Mouse (Mus musculus) testis, adult 2 months (tissue): ENCODE data around the gene Kbtbd12. TPM values are rescaled to one million over a fixed set of nuclear protein-coding genes. Genes with fewer than 3 reads are reported as not detected.
A peak's percentile ranks its signal among the peaks of the same experiment; 100 is the strongest.

ENCODE experiments used
- H3K27ac ChIP-seq: fragments of 200-500 bp; 2 replicates; pipeline ENCODE4 v1.5.1; 2012; ENCODE audit warnings: low read depth, low read length; ENCODE audit not compliant: control insufficient read depth, insufficient read depth
- H3K27me3 ChIP-seq: fragments of 200-500 bp; 2 replicates; pipeline ENCODE4 v1.6.1; 2012; ENCODE audit warnings: mild to moderate bottlenecking, low read length, moderate library complexity; ENCODE audit not compliant: control insufficient read depth, insufficient read depth
- H3K36me3 ChIP-seq: fragments of 200-500 bp; 2 replicates; pipeline ENCODE4 v1.6.1; 2012; ENCODE audit warnings: mild to moderate bottlenecking, low read length; ENCODE audit not compliant: control insufficient read depth, insufficient read depth
- H3K4me1 ChIP-seq: fragments of 200-500 bp; 2 replicates; pipeline ENCODE4 v1.6.1; 2012; ENCODE audit warnings: low read length; ENCODE audit not compliant: control insufficient read depth, insufficient read depth
- H3K4me3 ChIP-seq: fragments of 200-500 bp; 2 replicates; pipeline ENCODE4 v1.5.1; 2012; ENCODE audit warnings: low read depth, mild to moderate bottlenecking, low read length, moderate library complexity, mixed read lengths; ENCODE audit not compliant: control insufficient read depth
- CTCF ChIP-seq: fragments of 200-500 bp; IDR thresholded peaks from 2 replicates; pipeline ENCODE4 v1.5.1; 2012; ENCODE audit warnings: low read depth, mild to moderate bottlenecking, inconsistent platforms, low read length, moderate library complexity; ENCODE audit not compliant: control insufficient read depth, insufficient read depth, insufficient replicate concordance
- POLR2A ChIP-seq: fragments of 200-500 bp; IDR thresholded peaks from 2 replicates; pipeline ENCODE4 v1.6.1; 2012; ENCODE audit warnings: low read depth, mild to moderate bottlenecking, inconsistent platforms, low read length, moderate library complexity; ENCODE audit not compliant: control insufficient read depth
- polyA plus RNA-seq: library from polyadenylated mRNA; depleted of rRNA; stranded (reverse); fragments of >200 nt; gene quantifications from 2 replicates; pipeline ENCODE4 v1.2.3, GENCODE M21; 2012; rRNA removed

Kbtbd12 gene
- polyA plus RNA-seq, 1 experiment, result 0.83 TPM

GRCm38 (mm10) chr6:88499481-88500404 is 138.0 kb downstream of the Kbtbd12 start:
- Histone ChIP-seq H3K4me3 (peak overlapping the region; percentile 62), H3K27ac (no peak overlapping the region), H3K27me3 (no peaks in the 10 kb centered on the region), H3K36me3 (0 out of 2 replicates have a peak, but pooled peaks cover 4% of the 10 kb centered on the region), H3K4me1 (peaks cover 7% of the 10 kb centered on the region)
- TF ChIP-seq POLR2A, result no peak
- peak; percentile 63 for TF ChIP-seq CTCF

Other genes starting within 250 kb of the Kbtbd12 start
- 43.1 and 43.4 TPM in 2 replicates for gene Eefsec, start 191.4 kb downstream of the Kbtbd12 start, polyA plus RNA-seq
- 26.3 and 27.0 TPM in 2 replicates for gene Ruvbl1, start 172.5 kb downstream of the Kbtbd12 start, polyA plus RNA-seq
- gene Sec61a1, start 119.0 kb downstream of the Kbtbd12 start, polyA plus RNA-seq, result 250 and 263 TPM in 2 replicates
- gene Mgll, start 86.5 kb upstream of the Kbtbd12 start, polyA plus RNA-seq, result 38.5 and 47.2 TPM in 2 replicates
- 46.5 and 51.8 TPM in 2 replicates for gene Abtb1, start 204.0 kb upstream of the Kbtbd12 start, polyA plus RNA-seq
- gene Podxl2, start 237.1 kb upstream of the Kbtbd12 start, polyA plus RNA-seq, result 20.5 and 21.3 TPM in 2 replicates